Mouse (Mus musculus) MEL (cell line): ENCODE measurements at regions not wholly inside any gene's neighbourhood (a gene's known extent, or its start where the extent isn't known, plus 50 kb on each side); places are given as distances from the start of the nearest gene placed in this dataset.

Experiments used
- CTCF ChIP-seq, 3 experiments: IDR thresholded peaks in 2 of 3; conservative IDR thresholded peaks in 1 of 3; 2 replicates each; pipeline ENCODE4 v1.5.1; 2011 to 2012; ENCODE audit warnings: low read length in 3 of 3, low read depth in 2 of 3, mild to moderate bottlenecking in 2 of 3, improper control_type of control experiment in 1 of 3, inconsistent platforms in 1 of 3, mixed read lengths in 1 of 3, moderate library complexity in 1 of 3; ENCODE audit not compliant: control insufficient read depth in 1 of 3, insufficient read depth in 1 of 3, poor library complexity in 1 of 3, severe bottlenecking in 1 of 3
- EP300 ChIP-seq, 2 experiments: IDR thresholded peaks; 2 replicates each; pipeline ENCODE4 v1.6.1; 2011; ENCODE audit warnings: improper control_type of control experiment in 2 of 2, low read length in 2 of 2, low read depth in 1 of 2, mild to moderate bottlenecking in 1 of 2
- POLR2A ChIP-seq, 2 experiments: IDR thresholded peaks; 2 replicates each; pipeline ENCODE4 v1.6.1; 2011 to 2012; ENCODE audit warnings: low read length in 2 of 2, mild to moderate bottlenecking in 2 of 2, control low read depth in 1 of 2, improper control_type of control experiment in 1 of 2, low read depth in 1 of 2, moderate library complexity in 1 of 2; ENCODE audit not compliant: control insufficient read depth in 1 of 2, insufficient read depth in 1 of 2, poor library complexity in 1 of 2
- POLR2AphosphoS5 ChIP-seq: IDR thresholded peaks from 2 replicates; pipeline ENCODE4 v1.6.1; 2012; ENCODE audit warnings: low read depth, borderline replicate concordance, mild to moderate bottlenecking, inconsistent platforms, low read length, moderate library complexity, mixed read lengths
- TAL1 ChIP-seq: IDR thresholded peaks from 2 replicates; pipeline ENCODE4 v1.6.1; 2012; ENCODE audit warnings: mild to moderate bottlenecking, inconsistent platforms, low read length, moderate library complexity, mixed read lengths
- ZC3H11A ChIP-seq: IDR thresholded peaks from 2 replicates; pipeline ENCODE4 v1.6.1; 2012; ENCODE audit warnings: low read depth, mild to moderate bottlenecking, inconsistent platforms, low read length, improper control_type of control experiment
- ZNF384 ChIP-seq: IDR thresholded peaks from 2 replicates; pipeline ENCODE4 v1.6.1; 2012; ENCODE audit warnings: low read depth, mild to moderate bottlenecking, inconsistent platforms, low read length, improper control_type of control experiment

GRCm38 (mm10) chr8:26794411-26794810, 182.7 kb upstream of the Zfp703 start:
- TF ChIP-seq ZNF384 = no peak
- no peak for TF ChIP-seq POLR2A (IDR thresholded peaks at IDR 0.05; ENCODE audit: control insufficient read depth in 1 of 2, insufficient read depth in 1 of 2, low read depth in 1 of 2, low read length in 2 of 2, poor library complexity in 1 of 2)
- no peak for TF ChIP-seq ZC3H11A
- TF ChIP-seq TAL1 = no peak
- no peak for TF ChIP-seq EP300 (IDR thresholded peaks at IDR 0.05; ENCODE audit: low read depth in 1 of 2, low read length in 2 of 2)
- no peak for TF ChIP-seq POLR2AphosphoS5
- no peak for TF ChIP-seq CTCF (IDR thresholded peaks at IDR 0.05 in 2 of 3, conservative IDR thresholded peaks at IDR 0.05 in 1 of 3; ENCODE audit: control insufficient read depth in 1 of 3, insufficient read depth in 1 of 3, low read depth in 2 of 3, low read length in 3 of 3, poor library complexity in 1 of 3, severe bottlenecking in 1 of 3)
